Mouse (Mus musculus) heart, adult 2 months (tissue): ENCODE measurements around the gene Ppp1r8.

Source experiments
- CTCF ChIP-seq: fragments of 200-600 bp; IDR thresholded peaks from 2 replicates; pipeline ENCODE4 v1.8.1; 2022; ENCODE audit warnings: antibody characterized with exemption, mild to moderate bottlenecking, moderate library complexity
- EP300 ChIP-seq: fragments of 200-500 bp; IDR thresholded peaks from 2 replicates; pipeline ENCODE4 v1.6.1; 2011; ENCODE audit warnings: low read depth, low read length, control low read depth; ENCODE audit not compliant: insufficient read depth
- POLR2A ChIP-seq: fragments of 200-500 bp; IDR thresholded peaks from 2 replicates; pipeline ENCODE4 v1.6.1; 2011; ENCODE audit warnings: mild to moderate bottlenecking, low read depth, low read length, control low read depth; ENCODE audit not compliant: insufficient read depth

GRCm38 (mm10) chr4:132884064-132884843 lies 41.3 kb upstream of the Ppp1r8 start, which contains the start of gene Stx12:
- peak; percentile 23; the same call in 1 of the 2 replicates for TF ChIP-seq EP300
- TF ChIP-seq CTCF: no peak
- TF ChIP-seq POLR2A: peak; percentile 96
